Mouse (Mus musculus) left cerebral cortex, adult 18-20 months (tissue): ENCODE results near the gene Tnr. TPM values are rescaled to one million over a fixed set of nuclear protein-coding genes. Genes with fewer than 3 reads are reported as not detected.

Source experiments
- DNase-seq, 2 experiments: peaks; one replicate each; pipeline ENCODE4 v3.0.0; 2021 to 2022; ENCODE audit warnings: low spot score in 2 of 2, mixed read lengths in 1 of 2
- long read RNA-seq, 2 experiments: library from polyadenylated mRNA; stranded (forward); transcript quantifications; one replicate each; pipeline ENCODE4 v2.0.0; 2021
- total RNA-seq, 2 experiments: library from RNA; stranded (reverse); gene quantifications; 2 replicates each; pipeline ENCODE4 v1.2.3; 2021

The Tnr gene
- total RNA-seq, result 100 to 1,000 TPM; 117 TPM
- long read RNA-seq, experiment 1, full-length matches to known transcripts, result 1 of 13 reads
- long read RNA-seq, experiment 1, partial matches to known transcripts, result 2 of 13 reads
- long read RNA-seq, experiment 1, other reads (novel, unspliced or antisense), result 10 of 13 reads
- long read RNA-seq, experiment 2, full-length matches to known transcripts, result 1 of 11 reads
- long read RNA-seq, experiment 2, partial matches to known transcripts, result 2 of 11 reads
- long read RNA-seq, experiment 2, other reads (novel, unspliced or antisense), result 8 of 11 reads

- peak; percentile 78 to 80 for DNase-seq
Measured at GRCm38 (mm10) chr1:159523578-159523977, at the start of gene Tnr. Gene Tnr (plus strand): TSS chr1:159523769.

- DNase-seq, result no peak
Measured at GRCm38 (mm10) chr1:159489853-159490435, 33.6 kb upstream of the Tnr start.

- DNase-seq, result no peak
Measured at GRCm38 (mm10) chr1:159492536-159492935, 31.0 kb upstream of the Tnr start.

DNA sequence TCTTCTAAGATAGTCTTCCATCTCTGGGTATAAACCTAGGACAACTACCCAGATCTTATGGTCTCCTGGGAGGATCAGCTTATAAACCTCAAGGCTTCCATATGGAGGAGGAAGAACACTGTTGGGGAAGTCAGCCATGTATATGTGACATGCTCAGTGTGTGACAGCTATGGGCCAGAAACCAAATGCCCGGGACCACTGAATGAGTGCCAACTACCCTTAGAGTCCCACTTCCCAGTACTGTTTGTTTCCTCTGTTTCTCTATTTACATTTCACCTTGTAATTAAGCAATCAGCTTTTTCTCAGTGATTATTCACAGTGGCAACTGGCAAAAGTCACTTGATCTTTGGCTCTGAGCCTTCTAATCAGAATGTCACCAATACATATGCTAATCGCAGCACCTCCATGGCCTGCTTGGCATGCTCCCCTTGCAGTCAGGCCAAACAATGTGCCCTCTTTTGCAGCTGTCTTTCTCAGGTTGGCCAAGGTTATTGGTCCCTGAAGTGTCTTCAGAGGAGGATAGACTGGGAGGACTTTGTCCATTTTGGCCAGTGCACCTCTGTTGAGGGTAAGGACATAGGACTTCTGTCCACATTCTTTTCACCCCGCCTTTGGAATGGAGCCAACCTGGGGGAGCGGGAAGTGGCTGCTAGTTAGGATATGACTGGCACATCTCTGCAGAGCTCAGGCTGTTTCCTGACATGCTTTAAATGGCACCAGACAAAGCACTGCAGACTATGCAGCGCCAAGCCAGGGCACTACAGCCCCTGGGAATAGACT is 29.7 kb upstream of the Tnr start:
- no peak for DNase-seq

DNA sequence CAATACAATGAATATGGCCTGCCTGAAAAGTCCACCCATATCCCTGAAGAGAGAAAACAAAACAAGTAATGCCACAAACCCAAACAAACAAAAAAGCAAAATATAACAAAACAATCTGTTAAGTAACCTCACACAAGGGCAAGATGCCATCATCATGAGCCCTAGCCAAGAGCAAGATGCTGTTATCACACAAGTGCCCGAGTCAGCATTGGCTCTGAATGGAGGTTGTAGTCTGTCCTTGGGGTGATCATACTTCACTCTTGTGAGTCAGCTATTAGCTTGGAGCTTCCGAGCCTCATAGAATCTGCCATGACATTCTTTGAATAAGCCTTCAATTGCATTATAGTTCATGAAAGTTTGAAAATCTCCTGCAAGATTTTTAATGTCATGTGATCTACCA is 25.3 kb upstream of the Tnr start:
- no peak for DNase-seq

DNA sequence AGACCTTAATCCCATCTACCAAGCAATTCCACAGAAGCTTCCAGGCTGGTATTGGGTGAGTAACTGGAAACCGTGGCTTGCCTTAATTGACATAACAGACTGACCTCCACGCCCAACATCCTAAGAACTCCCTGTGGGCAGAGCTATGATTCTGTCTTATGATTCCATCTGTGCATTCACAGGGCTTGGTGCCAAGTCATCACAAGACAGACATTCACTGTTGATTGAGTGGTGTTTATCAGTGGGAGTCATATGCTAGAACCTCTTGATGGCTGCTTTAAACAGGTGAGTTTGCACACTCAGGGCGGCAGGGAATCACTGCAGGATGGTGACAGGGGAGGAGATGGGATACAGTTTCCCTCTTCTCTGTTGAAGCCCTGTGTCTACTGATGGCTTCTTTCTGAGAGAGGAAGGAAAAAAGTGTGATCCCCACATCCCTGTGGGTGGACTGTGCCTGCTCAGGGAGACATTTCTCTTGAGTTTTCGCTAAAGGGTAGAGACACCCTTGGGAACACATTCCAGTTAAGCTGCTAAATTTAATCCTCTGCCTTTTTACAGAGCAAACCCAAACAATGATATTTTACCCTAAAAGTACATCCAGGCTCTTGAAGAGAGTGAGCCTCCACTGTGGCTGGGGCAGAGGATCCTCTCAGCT is 23.6 kb upstream of the Tnr start:
- peak; percentile 7 to 48 for DNase-seq

- DNase-seq, result no peak
Measured at GRCm38 (mm10) chr1:159501911-159502310, 21.7 kb upstream of the Tnr start.

DNA sequence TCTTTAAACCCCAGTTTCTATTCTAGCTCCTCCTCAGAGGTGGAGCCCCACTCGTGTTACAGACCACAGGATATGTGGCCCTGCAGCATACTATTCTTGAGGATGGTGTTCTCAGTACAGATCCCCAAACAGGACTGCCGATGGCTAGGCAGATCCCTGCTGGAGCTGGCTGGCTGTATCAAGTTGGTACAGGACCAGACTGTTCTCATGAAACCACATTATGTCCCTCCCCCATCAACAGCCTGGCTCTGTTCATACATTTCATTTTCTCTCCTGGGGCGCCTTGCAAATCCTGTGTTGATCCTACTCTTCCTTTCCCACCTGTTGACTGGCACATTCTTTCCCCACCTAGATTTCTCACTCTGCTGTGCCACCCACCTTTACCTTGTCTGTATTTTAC is 12.9 kb upstream of the Tnr start:
- no peak for DNase-seq

DNA sequence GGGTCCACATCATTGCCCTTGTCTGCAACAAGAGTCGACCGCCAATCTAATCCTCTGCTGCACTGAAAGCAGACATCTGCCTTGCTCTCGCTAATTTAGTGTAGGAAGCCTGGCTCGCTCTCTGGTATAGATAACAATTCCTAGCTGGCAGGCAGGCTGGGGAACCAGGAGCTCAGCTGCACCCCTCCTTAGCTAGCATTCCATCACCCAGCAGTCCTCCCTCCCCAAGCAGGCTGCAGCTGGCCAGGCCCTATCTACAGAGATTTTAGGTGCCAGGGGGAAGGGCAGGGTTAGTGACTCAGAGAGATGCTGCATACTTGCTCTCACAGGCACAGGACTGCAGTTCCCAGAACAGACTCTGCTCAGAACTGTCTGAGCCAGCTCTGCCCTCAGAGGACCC is 5.9 kb upstream of the Tnr start:
- peak in 1 of 2 experiments; percentile 32 for DNase-seq

GRCm38 (mm10) chr1:159519206-159519605 is 4.4 kb upstream of the Tnr start:
- no peak for DNase-seq

DNA sequence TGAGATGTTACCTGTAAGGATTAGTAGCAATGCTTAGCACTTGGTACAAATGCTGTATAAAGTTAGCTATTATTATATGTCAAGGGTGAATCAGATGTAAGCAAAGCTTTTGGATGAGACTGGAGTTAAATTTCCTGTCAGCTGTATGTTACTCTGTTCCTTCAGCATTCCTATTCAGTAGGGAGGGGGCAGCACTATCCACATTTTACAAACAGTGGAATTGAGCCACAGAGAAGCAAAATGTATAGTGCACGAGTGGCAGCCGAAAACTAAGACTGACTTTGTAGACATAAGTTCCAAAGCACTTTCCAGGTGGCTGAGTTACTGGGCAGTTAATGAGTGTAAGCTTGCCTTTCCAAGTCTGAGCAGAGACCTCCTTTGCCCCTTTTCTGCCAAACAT is 500 bp upstream of the Tnr start:
- DNase-seq, result no peak

GRCm38 (mm10) chr1:159524051-159524549 is 531 bp downstream of the Tnr start:
- DNase-seq, result peak; percentile 53 to 56

- peak; percentile 19 to 22 for DNase-seq
Measured at GRCm38 (mm10) chr1:159532841-159533569, 9.4 kb downstream of the Tnr start.

DNA sequence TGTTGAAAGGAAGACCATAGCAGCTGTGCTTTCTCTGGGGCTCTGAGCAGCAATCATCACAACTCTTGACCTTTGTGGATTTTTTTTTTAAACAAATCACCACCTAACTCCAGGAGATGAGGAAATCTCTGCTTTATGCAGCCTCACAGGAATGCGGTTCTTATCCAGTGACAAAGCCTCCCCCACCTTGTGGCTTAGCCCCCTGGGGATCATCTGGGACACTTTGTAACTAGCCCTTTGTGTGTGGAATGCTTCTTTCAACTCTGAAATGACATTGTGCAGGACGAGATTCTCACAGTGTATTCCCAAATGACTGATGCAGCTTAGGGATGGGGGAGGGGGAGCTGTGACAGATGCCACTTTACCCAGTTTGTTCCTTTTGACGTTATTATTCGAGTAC is 12.0 kb downstream of the Tnr start:
- DNase-seq, result no peak

GRCm38 (mm10) chr1:159537541-159537940 is 14.0 kb downstream of the Tnr start:
- DNase-seq, result peak; percentile 30 to 55

- no peak for DNase-seq
Measured at GRCm38 (mm10) chr1:159538076-159538475, 14.5 kb downstream of the Tnr start.

GRCm38 (mm10) chr1:159545470-159546145 is 22.0 kb downstream of the Tnr start:
- DNase-seq, result no peak

DNA sequence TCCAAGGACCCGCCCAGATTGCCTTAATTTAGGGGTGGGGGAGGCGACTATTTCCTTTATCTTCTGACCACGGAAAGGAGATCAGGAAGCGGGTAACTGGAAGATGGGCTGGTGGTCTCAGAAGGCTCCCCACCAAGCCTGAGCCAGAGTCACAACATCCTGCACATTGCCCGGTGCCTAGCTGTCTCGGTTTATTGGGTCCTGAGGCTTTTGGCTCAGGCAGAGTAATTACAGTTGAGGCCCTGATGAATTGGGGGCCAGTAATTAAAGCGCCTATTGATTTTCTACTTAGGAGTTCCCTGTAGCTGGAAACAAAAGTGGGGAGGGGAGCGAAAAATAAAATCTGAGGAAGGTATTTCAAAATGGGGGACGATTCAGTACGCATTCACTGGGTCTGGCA is 27.5 kb downstream of the Tnr start:
- DNase-seq, result no peak

- no peak for DNase-seq
Measured at GRCm38 (mm10) chr1:159551591-159552442, 28.2 kb downstream of the Tnr start.
